27 mouse cellular contexts compared by ENCODE assay signal in genomic region chr5:147131912-147132311, GRCm38 (mm10). TPM values are rescaled to one million over a fixed set of nuclear protein-coding genes. Genes with fewer than 3 reads are reported as not detected.
DNase-seq lines count a peak whose midpoint lies in the region; ATAC-seq and TF ChIP-seq lines count a peak whose summit lies in the region.
"Had no signal": no experiment of that assay in that cellular context is flagged by ENCODE, and none has a peak within 500 bp of the region (broad histone marks: within the 10 kb centered on the region; RNA-seq: fewer than 3 reads in every experiment).

No protein-coding gene starts in this region.

- H3K36me3 ChIP-seq in neural tube, embryonic 15.5 days: no peaks in the 10 kb centered on the region
- H3K36me3 ChIP-seq: embryonic facial prominence, embryonic 13.5 days; forebrain, embryonic 10.5 days; forebrain, embryonic 15.5 days; heart, embryonic 12.5 days; hindbrain, embryonic 10.5 days had no signal

- H3K4me2 ChIP-seq in neural tube, embryonic 15.5 days: no peak overlapping the region
- H3K4me2 ChIP-seq: embryonic facial prominence, embryonic 13.5 days; forebrain, embryonic 15.5 days; heart, embryonic 12.5 days; hindbrain, embryonic 14.5 days had no signal

- 88% methylated on average over 4 of the region's 4 CpGs for WGBS in neural tube, embryonic 15.5 days

- H3K9ac ChIP-seq in neural tube, embryonic 15.5 days (replicated peaks): no peak overlapping the region
- H3K9ac ChIP-seq: embryonic facial prominence, embryonic 13.5 days; forebrain, embryonic 15.5 days; heart, embryonic 12.5 days; hindbrain, embryonic 14.5 days had no signal

- no peak overlapping the region for H3K4me3 ChIP-seq in bone marrow macrophage, adult 2 months (ENCODE audit: insufficient read depth, low read length)
- H3K4me3 ChIP-seq in neural tube, embryonic 15.5 days (replicated peaks): no peak overlapping the region
- H3K4me3 ChIP-seq: embryonic facial prominence, embryonic 13.5 days; forebrain, embryonic 10.5 days; forebrain, embryonic 15.5 days; heart, embryonic 12.5 days; hindbrain, embryonic 10.5 days had no signal

- no peak for TF ChIP-seq POLR2A in bone marrow macrophage, adult 2 months (IDR thresholded peaks at IDR 0.05; ENCODE audit: borderline replicate concordance, low read depth, low read length)

- 0 out of 2 replicates have a peak overlapping the region, but pooled peaks have one; percentile 0 for H3K27ac ChIP-seq in bone marrow macrophage, adult 2 months (ENCODE audit: insufficient read depth, low read depth, low read length)
- H3K27ac ChIP-seq in neural tube, embryonic 15.5 days (replicated peaks): no peak overlapping the region
- H3K27ac ChIP-seq: embryonic facial prominence, embryonic 13.5 days; forebrain, embryonic 10.5 days; forebrain, embryonic 15.5 days; hindbrain, embryonic 10.5 days; hindbrain, embryonic 14.5 days had no signal

- peak; percentile 60 for DNase-seq in heart, adult 11 months
- DNase-seq in heart, adult 18-20 months: no peak
- peak; percentile 51 for DNase-seq in MN1 (ENCODE audit: low spot score)
- no peak for DNase-seq in embryo, embryonic 10.5 days (ENCODE audit: low spot score)
- DNase-seq: adrenal gland, postnatal 36 days; B cell, adult 2 months; cerebellum, adult 11 months; cerebellum, adult 8-10 months; cerebellum, postnatal 14 days; gastrocnemius, postnatal 10 days; kidney, adult 8-10 months had no signal

- peaks cover 24% of the 10 kb centered on the region for H3K27me3 ChIP-seq in neural tube, embryonic 15.5 days (replicated peaks)

- no peak for ATAC-seq in erythroblast, adult 5-6 weeks (replicated peaks; ENCODE audit: low FRiP score, poor library complexity, severe bottlenecking)
- ATAC-seq in neural tube, embryonic 15.5 days (ENCODE audit: low FRiP score): no peak
- ATAC-seq: activated CD4-positive, CD25-positive, alpha-beta regulatory T cell, adult 4 months; forebrain, embryonic 15.5 days; intestine, postnatal 0 days had no signal

- no peaks in the 10 kb centered on the region for H3K9me3 ChIP-seq in neural tube, embryonic 15.5 days (replicated peaks)
- H3K9me3 ChIP-seq: embryonic facial prominence, embryonic 13.5 days; forebrain, embryonic 15.5 days had no signal

- no peak for TF ChIP-seq CTCF in bone marrow macrophage, adult 2 months (IDR thresholded peaks at IDR 0.05; ENCODE audit: low read depth, low read length)

- peaks cover 3% of the 10 kb centered on the region for H3K4me1 ChIP-seq in bone marrow macrophage, adult 2 months (ENCODE audit: control insufficient read depth, insufficient read depth, low read length)
- peaks cover 4% of the 10 kb centered on the region for H3K4me1 ChIP-seq in neural tube, embryonic 15.5 days
- H3K4me1 ChIP-seq: heart, embryonic 12.5 days had no signal

RNA-seq across cellular contexts. Expression of gene Polr1d, which starts 55.1 kb away (rescaled TPM):
- total RNA-seq in heart, adult 18-20 months (2021): 10 to 100 TPM; 71.6 to 78.8 TPM
- 120 and 135 TPM in 2 replicates for polyA plus RNA-seq in bone marrow macrophage, adult 2 months (2012; ENCODE audit: insufficient read depth, insufficient read length, missing spikeins)
- 27.9 and 36.6 TPM in 2 replicates for total RNA-seq in erythroblast, adult 5-6 weeks (2015; ENCODE audit: low replicate concordance)
- 26.9 and 28.7 TPM in 2 replicates for total RNA-seq in erythroblast, adult 5-6 weeks (2017; ENCODE audit: low replicate concordance)
- polyA plus RNA-seq in neural tube, embryonic 15.5 days (2015; fragmentation: Nextera tagmentation; extraction: Ambion mirVana): 106 and 112 TPM in 2 replicates

RNA-seq across cellular contexts. Expression of gene Lnx2, which starts 55.5 kb away (rescaled TPM):
- total RNA-seq in heart, adult 18-20 months (2021): 10 to 100 TPM; 12.3 to 13.1 TPM
- 4.0 and 7.4 TPM in 2 replicates for polyA plus RNA-seq in bone marrow macrophage, adult 2 months (2012; ENCODE audit: insufficient read depth, insufficient read length, missing spikeins)
- 0.84 and 6.5 TPM in 2 replicates for total RNA-seq in erythroblast, adult 5-6 weeks (2015; ENCODE audit: low replicate concordance)
- total RNA-seq in erythroblast, adult 5-6 weeks (2017; ENCODE audit: low replicate concordance): 1.8 and 2.0 TPM in 2 replicates
- 4.2 and 6.5 TPM in 2 replicates for polyA plus RNA-seq in neural tube, embryonic 15.5 days (2015; fragmentation: Nextera tagmentation; extraction: Ambion mirVana)

RNA-seq across cellular contexts. Expression of gene Gsx1, which starts 56.6 kb away (rescaled TPM):
- total RNA-seq in heart, adult 18-20 months (2021): not detected
- not detected in 2 replicates for polyA plus RNA-seq in bone marrow macrophage, adult 2 months (2012; ENCODE audit: insufficient read depth, insufficient read length, missing spikeins)
- not detected in 2 replicates for total RNA-seq in erythroblast, adult 5-6 weeks (2015; ENCODE audit: low replicate concordance)
- not detected in 2 replicates for total RNA-seq in erythroblast, adult 5-6 weeks (2017; ENCODE audit: low replicate concordance)
- polyA plus RNA-seq in neural tube, embryonic 15.5 days (2015; fragmentation: Nextera tagmentation; extraction: Ambion mirVana): 1.3 and 2.1 TPM in 2 replicates
- total RNA-seq: adrenal gland, adult 18-20 months; adrenal gland, postnatal 36 days; gastrocnemius, postnatal 10 days; gastrocnemius, postnatal 4 days; heart, adult 8-10 months; heart, postnatal 25 days had no signal
- polyA plus RNA-seq: activated CD4-positive, CD25-positive, alpha-beta regulatory T cell, adult 4 months; embryonic facial prominence, embryonic 13.5 days; heart, embryonic 12.5 days; heart, embryonic 16.5 days; intestine, postnatal 0 days had no signal

Comparison
In these comparisons a context has a peak if more than half of its experiments do, and no peak if none do; other contexts are left out.
1. DNase-seq: peak in heart, adult 11 months (single experiment) and MN1 (single experiment); none in heart, adult 18-20 months (0 of 2) and embryo, embryonic 10.5 days (single experiment).